Mouse (Mus musculus) embryo, embryonic 10.5 days (tissue): Measurements from ENCODE around the gene Naaa.

Experiments
- DNase-seq: peaks from one replicate; pipeline ENCODE4 v3.0.0-alpha.2; 2015; ENCODE audit warnings: low spot score

Naaa gene

GRCm38 (mm10) chr5:92277437-92278394, at the start of gene Naaa:
TSS of gene Naaa (minus strand) at chr5:92278170.
- peak; percentile 87 for DNase-seq

GRCm38 (mm10) chr5:92327367-92327766, 49.4 kb upstream of the Naaa start:
- no peak for DNase-seq

GRCm38 (mm10) chr5:92323264-92323663, 45.3 kb upstream of the Naaa start:
- no peak for DNase-seq

- DNase-seq, result no peak
Measured at GRCm38 (mm10) chr5:92322612-92323011, 44.6 kb upstream of the Naaa start.

GRCm38 (mm10) chr5:92321631-92322400, 43.8 kb upstream of the Naaa start:
- DNase-seq, result no peak

- DNase-seq, result no peak
Measured at GRCm38 (mm10) chr5:92318596-92318995, 40.6 kb upstream of the Naaa start.

- no peak for DNase-seq
Measured at GRCm38 (mm10) chr5:92318119-92318518, 40.1 kb upstream of the Naaa start.

- no peak for DNase-seq
Measured at GRCm38 (mm10) chr5:92313776-92314175, 35.8 kb upstream of the Naaa start.

DNA sequence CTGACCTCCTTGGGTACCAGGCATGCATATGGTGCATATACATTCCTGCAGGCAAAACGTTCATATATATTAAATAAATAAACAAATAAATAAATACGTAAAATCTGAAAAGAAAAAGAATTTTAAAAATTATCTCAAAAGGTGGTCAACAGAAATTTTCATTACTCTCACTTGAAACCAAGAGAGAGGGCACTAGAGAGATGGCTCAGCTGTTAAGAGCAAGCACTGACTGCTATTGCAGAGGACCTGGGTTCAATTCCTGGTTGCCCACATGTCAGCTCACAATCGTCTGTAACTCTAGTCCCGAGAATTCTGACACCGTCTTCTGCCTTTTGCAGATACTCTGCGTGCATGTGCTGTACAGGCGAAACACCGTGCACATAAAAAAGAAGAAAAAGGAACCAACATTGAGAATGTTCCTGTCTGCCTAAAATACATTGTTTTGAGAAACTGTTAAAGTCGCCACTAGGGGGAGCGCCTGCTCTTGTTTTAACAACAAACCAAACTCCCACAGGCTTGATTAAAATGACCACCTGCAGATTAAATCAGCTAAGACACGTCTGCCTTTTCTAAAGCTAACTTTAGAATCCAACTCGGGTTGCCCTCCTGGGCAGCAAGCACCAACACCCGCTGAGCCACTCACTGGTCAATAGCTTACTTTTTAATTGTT, 34.2 kb upstream of the Naaa start:
- DNase-seq, result peak; percentile 94

DNA sequence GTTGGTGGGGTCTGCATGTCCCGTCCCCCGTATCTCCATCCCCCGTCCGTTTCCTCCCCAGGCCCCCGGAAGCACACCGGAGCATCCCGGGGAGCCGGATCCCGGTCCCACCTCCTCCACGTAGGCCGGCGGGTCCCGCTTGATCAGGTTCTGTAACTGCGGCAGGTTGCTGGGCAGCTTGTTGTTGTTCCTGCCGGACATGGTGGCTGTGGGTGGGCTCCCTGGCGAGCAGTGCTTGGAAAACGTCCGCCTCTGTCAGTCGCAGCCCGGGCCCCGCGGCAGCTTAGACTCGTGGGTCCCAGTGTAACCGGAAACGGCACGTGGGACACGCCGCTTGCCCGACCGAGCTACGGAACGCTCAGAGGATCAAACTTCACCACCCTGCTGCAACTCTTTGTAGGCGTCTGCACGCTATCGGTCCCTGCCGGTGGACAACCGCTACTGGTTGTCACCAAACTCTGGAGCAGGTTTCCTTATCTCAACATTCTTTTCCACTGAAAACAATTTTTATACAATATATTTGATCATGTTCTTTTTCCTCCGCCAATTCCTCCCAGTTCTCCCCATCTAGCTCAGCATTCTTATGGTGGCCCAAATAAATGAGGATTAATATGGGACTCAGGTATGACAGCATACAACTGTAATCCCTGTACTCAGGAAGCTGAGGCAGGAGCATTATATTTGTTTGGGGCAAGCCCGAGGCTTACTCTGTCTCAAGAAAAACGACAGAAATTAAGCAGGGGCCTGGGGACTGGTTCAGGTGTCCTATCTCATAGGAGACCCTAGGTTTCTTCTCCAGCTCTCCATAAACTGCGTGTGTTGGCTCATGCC, 31.9 kb upstream of the Naaa start, which contains the start of gene Sdad1:
Gene Sdad1, minus strand, starts transcription at position 799 of the 831 bp plus-strand sequence.
- peak; percentile 96 for DNase-seq

GRCm38 (mm10) chr5:92304291-92304690, 26.3 kb upstream of the Naaa start:
- DNase-seq, result no peak

DNA sequence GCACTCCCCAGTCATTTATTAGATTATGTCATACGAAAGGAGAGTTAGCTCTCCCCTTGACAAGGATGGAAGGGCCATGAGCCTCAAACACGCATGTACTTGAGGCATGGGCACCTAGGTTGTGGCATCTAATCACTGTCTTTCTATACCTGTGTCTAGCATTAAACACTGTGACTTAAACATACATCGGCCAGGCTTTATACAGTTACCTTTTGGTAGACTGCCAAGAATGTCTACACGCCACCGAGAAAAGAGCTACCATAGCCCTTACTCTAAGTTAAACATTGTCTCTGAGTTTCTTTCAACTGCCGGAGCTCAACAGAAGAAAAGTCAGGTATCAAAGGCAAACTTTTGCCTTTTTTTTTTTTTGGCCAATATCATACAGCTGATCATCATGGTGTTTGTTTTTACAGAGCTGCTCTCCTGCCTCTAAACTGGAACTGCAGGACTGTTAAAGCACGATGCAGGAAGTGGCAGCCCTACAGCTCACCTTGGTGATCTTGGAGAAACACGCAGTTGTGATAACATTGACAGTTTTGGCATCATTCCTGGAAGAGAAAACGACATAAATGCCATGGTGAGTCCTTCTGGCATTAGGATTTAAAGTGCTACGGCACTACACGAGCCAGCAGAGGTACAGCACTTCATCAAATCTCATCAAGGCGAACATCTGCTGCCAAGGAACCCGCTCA, 24.3 kb upstream of the Naaa start:
- no peak for DNase-seq

- no peak for DNase-seq
Measured at GRCm38 (mm10) chr5:92294525-92294924, 16.6 kb upstream of the Naaa start.

DNA sequence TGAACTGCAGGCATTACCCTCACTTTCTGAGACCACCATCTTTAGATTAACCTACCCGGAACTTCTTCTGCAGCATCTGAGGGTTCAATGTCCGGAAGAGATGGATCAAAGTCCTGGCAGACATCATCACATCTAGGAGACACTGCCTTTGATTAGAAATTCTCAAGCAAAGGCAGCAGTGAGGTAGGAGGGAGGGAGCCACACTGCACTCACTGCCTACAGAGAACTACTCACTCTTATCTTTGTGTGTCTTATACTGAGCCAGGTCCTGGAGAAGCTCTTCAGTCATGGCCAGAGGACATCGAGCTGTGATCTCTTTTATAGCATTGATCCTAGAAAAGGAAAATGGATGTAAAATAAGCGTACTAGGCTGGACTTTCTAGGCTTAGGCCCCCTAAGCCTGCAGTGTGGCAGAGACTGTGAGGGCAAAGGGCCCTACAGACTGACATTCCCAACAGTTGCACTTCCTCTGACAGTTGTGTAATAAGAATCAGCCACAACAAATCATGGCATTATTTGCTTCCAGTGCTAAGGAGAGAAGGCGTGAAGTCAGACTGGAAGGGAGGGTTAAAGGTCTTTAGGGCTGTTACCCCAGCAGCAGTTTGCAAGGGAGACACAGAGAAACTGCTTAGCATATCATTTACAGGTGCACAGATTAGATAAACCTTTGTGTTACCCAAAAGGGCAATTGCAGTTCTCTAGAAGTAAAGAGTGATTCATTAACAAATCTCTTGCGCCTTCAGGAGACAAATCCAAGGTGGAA, 13.9 kb upstream of the Naaa start:
- DNase-seq, result no peak

DNA sequence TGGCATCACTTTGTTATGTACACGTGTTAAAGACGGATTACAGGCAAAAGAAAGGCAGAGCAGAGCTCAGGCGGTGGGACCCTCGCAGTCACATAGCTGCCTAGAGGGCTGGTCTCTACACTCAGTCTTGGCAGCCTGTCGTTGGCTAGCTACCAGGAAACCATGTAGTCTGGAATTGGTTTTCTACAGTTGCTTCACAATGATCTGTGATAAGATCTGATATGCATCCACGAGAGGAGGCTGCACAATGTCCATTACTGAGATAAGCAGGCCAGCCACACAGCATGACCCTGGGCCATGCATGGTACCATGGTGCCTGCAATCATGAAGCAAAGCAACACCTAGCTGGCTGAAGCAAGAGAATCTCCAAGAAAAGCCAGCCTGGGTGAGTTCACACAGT, 9.9 kb upstream of the Naaa start:
- DNase-seq, result no peak

DNA sequence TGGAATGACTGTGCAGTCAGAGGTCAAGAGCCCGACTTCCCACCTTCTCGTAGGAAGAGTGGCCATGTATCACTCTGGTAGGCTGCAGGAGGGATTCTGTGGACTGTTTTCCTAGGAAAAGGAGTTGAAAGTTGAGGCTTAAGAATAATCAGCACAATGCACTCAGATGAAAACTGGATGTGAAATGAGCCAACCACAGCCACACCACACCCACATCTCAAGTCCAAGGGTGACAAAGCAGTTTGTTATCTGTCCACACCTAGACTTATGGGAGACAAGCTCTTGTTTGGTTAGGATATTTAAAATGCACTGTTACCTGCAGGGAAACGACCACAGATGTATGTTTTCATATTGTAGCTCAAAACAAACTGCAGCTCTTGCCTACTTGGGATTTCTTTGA, 5.1 kb upstream of the Naaa start:
- DNase-seq, result no peak

DNA sequence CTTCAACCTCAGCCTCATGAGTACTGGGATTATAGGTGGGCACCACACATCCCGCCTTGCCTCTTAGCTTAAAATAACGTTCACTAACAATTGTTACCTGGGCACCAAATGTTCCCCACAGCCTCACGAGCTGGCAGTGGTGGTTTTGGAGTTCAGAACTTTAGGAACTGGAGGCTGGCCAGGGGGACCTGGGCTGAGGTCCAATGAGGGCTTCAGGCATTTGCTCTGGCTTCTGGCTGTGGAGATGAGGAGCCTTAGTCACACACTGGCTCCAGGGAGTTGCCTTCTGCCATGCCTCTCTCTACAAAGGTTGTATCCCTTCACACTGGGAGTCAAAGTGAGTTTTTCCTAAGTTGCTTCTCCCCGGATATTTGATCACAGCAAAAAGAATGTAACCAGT, 4.6 kb upstream of the Naaa start:
- DNase-seq, result no peak

DNA sequence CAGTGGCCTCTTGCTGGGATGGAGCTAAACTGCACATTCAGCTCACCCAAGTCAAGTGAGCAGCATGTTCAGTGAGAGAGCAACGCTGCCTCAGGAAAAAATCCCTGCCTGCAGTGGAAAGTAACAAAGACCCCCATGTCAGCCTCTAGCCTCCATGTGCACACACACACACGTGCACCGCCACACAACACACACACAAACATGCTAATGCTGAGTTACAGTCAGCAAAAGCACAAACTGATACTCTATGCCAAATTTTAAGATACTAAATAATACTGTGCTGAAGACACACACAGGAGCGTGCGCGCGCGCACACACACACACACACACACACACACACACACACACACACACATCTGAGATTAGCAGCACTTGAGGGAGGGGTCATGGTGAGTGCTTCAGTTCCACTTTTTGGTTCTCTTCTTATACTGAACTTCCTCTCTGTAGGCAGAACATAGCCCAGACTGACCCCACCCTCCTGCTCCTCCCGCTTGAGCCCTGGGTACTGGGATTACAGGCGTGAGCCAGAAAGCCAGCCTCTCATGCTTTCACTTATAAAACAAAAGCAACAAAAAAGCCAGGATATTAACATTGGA, 1.1 kb upstream of the Naaa start:
- no peak for DNase-seq

GRCm38 (mm10) chr5:92270496-92270895, 7.5 kb downstream of the Naaa start:
- no peak for DNase-seq
